Mouse (Mus musculus) stomach, adult 2 months (tissue): ENCODE data around the gene Guca2a. TPM values are rescaled to one million over a fixed set of nuclear protein-coding genes. Genes with fewer than 3 reads are reported as not detected.

Source experiments
- polyA plus RNA-seq: library from polyadenylated mRNA; depleted of rRNA; stranded (reverse); fragments of >200 nt; gene quantifications from 2 replicates; pipeline ENCODE4 v1.2.3, GENCODE M21; 2012; rRNA removed

Guca2a gene
- 0.44 and 0.58 TPM in 2 replicates for polyA plus RNA-seq

DNA sequence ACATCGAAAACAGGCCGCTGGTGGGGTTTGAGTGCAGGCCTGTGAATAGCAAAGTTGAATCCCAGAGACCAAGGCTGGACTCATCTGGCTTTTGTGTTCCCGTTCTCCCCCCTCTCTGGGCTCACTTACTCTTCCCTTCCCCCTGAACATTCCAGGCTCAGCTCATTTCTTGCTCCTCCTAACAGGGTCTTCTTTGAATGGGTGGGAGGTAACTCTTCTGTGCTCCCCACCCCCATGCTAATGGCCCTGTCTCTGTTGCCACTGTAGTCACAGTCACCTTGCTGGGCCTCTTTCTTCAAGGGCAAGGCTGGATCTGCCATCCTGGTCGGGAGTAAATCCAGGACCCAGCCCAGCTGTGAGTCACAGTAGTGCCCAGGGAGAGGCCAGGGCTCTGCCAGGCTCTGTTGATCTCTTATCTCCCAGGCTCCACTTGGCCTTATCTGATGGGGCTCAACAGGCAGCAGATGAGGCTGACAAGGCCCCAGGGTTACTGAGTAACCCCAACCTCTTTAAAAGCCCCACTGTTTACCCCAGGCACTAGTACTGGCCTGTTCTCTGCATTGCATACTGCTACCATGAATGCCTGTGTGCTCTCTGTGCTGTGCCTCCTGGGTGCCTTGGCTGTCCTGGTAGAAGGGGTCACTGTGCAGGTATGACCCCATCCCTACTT, at the start of gene Guca2a:
Gene Guca2a (plus strand): TSS at position 529 of the 670 bp plus-strand sequence.

GRCm38 (mm10) chr4:119658731-119659130, 21.2 kb downstream of the Guca2a start, which contains the start of gene Guca2b:
TSS of gene Guca2b (minus strand) at chr4:119658954.

Other genes starting within 250 kb of the Guca2a start
- 0.16 TPM in 1 of 2 replicates, not detected in the other for gene Ccdc30, start 222.2 kb upstream of the Guca2a start, polyA plus RNA-seq
- gene Ppcs, start 215.3 kb upstream of the Guca2a start, polyA plus RNA-seq, result 8.4 and 14.3 TPM in 2 replicates
- gene Zmynd12, start 214.9 kb upstream of the Guca2a start, polyA plus RNA-seq, result 0.52 and 0.53 TPM in 2 replicates
- gene Rimkla, start 145.1 kb upstream of the Guca2a start, polyA plus RNA-seq, result 0.12 and 0.29 TPM in 2 replicates
- 3.0 and 4.2 TPM in 2 replicates for gene Foxj3, start 100.7 kb upstream of the Guca2a start, polyA plus RNA-seq
- gene Frg2f1, start 98.2 kb upstream of the Guca2a start, polyA plus RNA-seq, result 2.4 and 5.9 TPM in 2 replicates
- 0.24 and 0.75 TPM in 2 replicates for gene Guca2b, start 21.2 kb downstream of the Guca2a start, polyA plus RNA-seq
- gene Hivep3, start 96.1 kb downstream of the Guca2a start, polyA plus RNA-seq, result 3.6 and 5.7 TPM in 2 replicates